ENCODE assay signal across 8 mouse cellular contexts in genomic region chr9:56415935-56416607, GRCm38 (mm10). TPM values are rescaled to one million over a fixed set of nuclear protein-coding genes. Genes with fewer than 3 reads are reported as not detected.
DNase-seq lines count a peak whose midpoint lies in the region; ATAC-seq and TF ChIP-seq lines count a peak whose summit lies in the region.

No protein-coding gene starts in this region.

- no peak for DNase-seq in gastrocnemius, adult 2 months
- DNase-seq in gastrocnemius, postnatal 14 days = no peak
- no peak for DNase-seq in limb, embryonic 10.5 days (ENCODE audit: low spot score)
- no peak for DNase-seq in embryo, embryonic 10.5 days (ENCODE audit: low spot score)
- DNase-seq in thymus, postnatal 14 days = no peak

- 70% methylated on average over 4 of the region's 4 CpGs for WGBS in limb, embryonic 13.5 days
- WGBS in limb, embryonic 10.5 days = 84% methylated on average over 4 of the region's 4 CpGs
- WGBS in embryonic facial prominence, embryonic 15.5 days = 54% methylated on average over 4 of the region's 4 CpGs
- 83% methylated on average over 4 of the region's 4 CpGs for WGBS in macrophage (ENCODE audit: missing documents)

- peak overlapping the region; percentile 99 for H3K4me3 ChIP-seq in gastrocnemius, adult 2 months
- H3K4me3 ChIP-seq in limb, embryonic 13.5 days = no peak overlapping the region
- H3K4me3 ChIP-seq in limb, embryonic 10.5 days = no peak overlapping the region
- peak overlapping the region; percentile 89; the same call in 1 of the 2 replicates for H3K4me3 ChIP-seq in embryonic facial prominence, embryonic 15.5 days (replicated peaks)
- peak overlapping the region; percentile 88 for H3K4me3 ChIP-seq in macrophage (ENCODE audit: inconsistent target)

- H3K27me3 ChIP-seq in limb, embryonic 13.5 days = no peaks in the 10 kb centered on the region
- H3K27me3 ChIP-seq in limb, embryonic 10.5 days (ENCODE audit: low read depth, poor library complexity, severe bottlenecking) = no peaks in the 10 kb centered on the region
- H3K27me3 ChIP-seq in embryonic facial prominence, embryonic 15.5 days = no peaks in the 10 kb centered on the region

- peaks cover 25% of the 10 kb centered on the region for H3K4me1 ChIP-seq in limb, embryonic 13.5 days
- peaks cover 21% of the 10 kb centered on the region for H3K4me1 ChIP-seq in limb, embryonic 10.5 days
- H3K4me1 ChIP-seq in embryonic facial prominence, embryonic 15.5 days = peaks cover 27% of the 10 kb centered on the region

- H3K9me3 ChIP-seq in limb, embryonic 13.5 days = no peaks in the 10 kb centered on the region
- H3K9me3 ChIP-seq in limb, embryonic 10.5 days (replicated peaks) = no peaks in the 10 kb centered on the region
- no peaks in the 10 kb centered on the region for H3K9me3 ChIP-seq in embryonic facial prominence, embryonic 15.5 days (replicated peaks)

- no peak for ATAC-seq in limb, embryonic 13.5 days (ENCODE audit: low FRiP score, low read depth)
- no peak for ATAC-seq in embryonic facial prominence, embryonic 15.5 days (ENCODE audit: insufficient number of reproducible peaks, low FRiP score, low TSS enrichment, low read depth)

- H3K36me3 ChIP-seq in limb, embryonic 13.5 days = no peaks in the 10 kb centered on the region
- no peaks in the 10 kb centered on the region for H3K36me3 ChIP-seq in limb, embryonic 10.5 days
- no peaks in the 10 kb centered on the region for H3K36me3 ChIP-seq in embryonic facial prominence, embryonic 15.5 days
- no peaks in the 10 kb centered on the region for H3K36me3 ChIP-seq in macrophage (ENCODE audit: inconsistent target)

- peak overlapping the region; percentile 99 for H3K27ac ChIP-seq in gastrocnemius, adult 2 months
- no peak overlapping the region for H3K27ac ChIP-seq in limb, embryonic 13.5 days
- H3K27ac ChIP-seq in limb, embryonic 10.5 days = no peak overlapping the region
- no peak overlapping the region for H3K27ac ChIP-seq in embryonic facial prominence, embryonic 15.5 days (replicated peaks)
- peak overlapping the region; percentile 86 for H3K27ac ChIP-seq in macrophage

- TF ChIP-seq CTCF in gastrocnemius, adult 2 months (IDR thresholded peaks at IDR 0.05) = no peak

- H3K9ac ChIP-seq in limb, embryonic 13.5 days = no peak overlapping the region
- no peak overlapping the region for H3K9ac ChIP-seq in embryonic facial prominence, embryonic 15.5 days

- peak overlapping the region; percentile 80 for H3K4me2 ChIP-seq in limb, embryonic 13.5 days (replicated peaks)
- peak overlapping the region; percentile 70; the same call in 1 of the 2 replicates for H3K4me2 ChIP-seq in embryonic facial prominence, embryonic 15.5 days (replicated peaks)

- intact Hi-C loops in gastrocnemius, adult 2 months (cut with DNase I) = loop anchor here (2.0 to 5.0 kb wide), 3 partner anchors 149 to 204 kb away; no protein-coding TSS in a partner anchor
- intact Hi-C loops in gastrocnemius, postnatal 14 days (cut with DNase I; ENCODE audit: low total_unique reads) = loop anchor here (5.0 to 10.0 kb wide), 2 partner anchors 91 to 151 kb away; no protein-coding TSS in a partner anchor

- peaks cover 88% of the 10 kb centered on the region for H3K79me2 ChIP-seq in macrophage (ENCODE audit: inconsistent target)

RNA-seq across cellular contexts. Expression of gene Peak1, which starts 1.8 kb away (rescaled TPM):
- total RNA-seq in gastrocnemius, adult 2 months (2021) = 10 to 100 TPM; 10.8 to 18.2 TPM
- 10 to 100 TPM; 17.1 to 18.3 TPM for total RNA-seq in gastrocnemius, postnatal 14 days (2021)
- 9.7 and 9.9 TPM in 2 replicates for polyA plus RNA-seq in limb, embryonic 13.5 days (2015; fragmentation: Nextera tagmentation; extraction: Ambion mirVana)
- 5.3 and 6.1 TPM in 2 replicates for polyA plus RNA-seq in limb, embryonic 10.5 days (2016; fragmentation: Nextera tagmentation; extraction: Ambion mirVana)
- 11.2 and 13.8 TPM in 2 replicates for polyA plus RNA-seq in embryonic facial prominence, embryonic 15.5 days (2015; fragmentation: Nextera tagmentation; extraction: Ambion mirVana)
- 100 to 1,000 TPM in 20 of 26 experiments, 10 to 100 TPM in 6; 83.2 to 174 (median 112) TPM for total RNA-seq in macrophage (2018; cell fraction: chromatin; rRNA removed)
- 10 to 100 TPM; 27.6 to 59.0 (median 40.2) TPM for total RNA-seq in macrophage (2018; cell fraction: cytosol; rRNA removed)
- total RNA-seq in macrophage (2018; cell fraction: nucleus; rRNA removed) = 100 to 1,000 TPM in 5 of 26 experiments, 10 to 100 TPM in 21; 57.6 to 247 (median 86.4) TPM
- polyA plus RNA-seq in macrophage (2018) = 15.3 to 66.7 TPM (median 32.4 TPM) in 3 replicates

RNA-seq across cellular contexts. Expression of gene Hmg20a, which starts 2.3 kb away (rescaled TPM):
- 10 to 100 TPM; 14.7 to 14.8 TPM for total RNA-seq in gastrocnemius, adult 2 months (2021)
- total RNA-seq in gastrocnemius, postnatal 14 days (2021) = 10 to 100 TPM; 16.6 to 18.2 TPM
- 73.1 and 73.4 TPM in 2 replicates for polyA plus RNA-seq in limb, embryonic 13.5 days (2015; fragmentation: Nextera tagmentation; extraction: Ambion mirVana)
- polyA plus RNA-seq in limb, embryonic 10.5 days (2016; fragmentation: Nextera tagmentation; extraction: Ambion mirVana) = 56.2 and 67.5 TPM in 2 replicates
- polyA plus RNA-seq in embryonic facial prominence, embryonic 15.5 days (2015; fragmentation: Nextera tagmentation; extraction: Ambion mirVana) = 57.8 and 61.1 TPM in 2 replicates
- 100 to 1,000 TPM in 4 of 26 experiments, 10 to 100 TPM in 22; 12.1 to 115 (median 87.9) TPM for total RNA-seq in macrophage (2018; cell fraction: chromatin; rRNA removed)
- 10 to 100 TPM; 13.9 to 30.7 (median 23.9) TPM for total RNA-seq in macrophage (2018; cell fraction: cytosol; rRNA removed)
- total RNA-seq in macrophage (2018; cell fraction: nucleus; rRNA removed) = 100 to 1,000 TPM in 1 of 26 experiments, 10 to 100 TPM in 25; 16.4 to 103 (median 64.1) TPM
- 22.8 to 29.6 TPM (median 26.5 TPM) in 3 replicates for polyA plus RNA-seq in macrophage (2018)

Comparison
In these comparisons a context has a peak if more than half of its experiments do, and no peak if none do; other contexts are left out.
1. H3K27ac ChIP-seq: peak in gastrocnemius, adult 2 months (single experiment) and macrophage (single experiment); none in limb, embryonic 13.5 days (single experiment), limb, embryonic 10.5 days (single experiment) and embryonic facial prominence, embryonic 15.5 days (single experiment).
2. H3K4me3 ChIP-seq: peak in gastrocnemius, adult 2 months (single experiment), embryonic facial prominence, embryonic 15.5 days (single experiment) and macrophage (single experiment); none in limb, embryonic 13.5 days (single experiment) and limb, embryonic 10.5 days (single experiment).